Mouse (Mus musculus): ENCODE data around the gene Lima1. TPM values are rescaled to one million over a fixed set of nuclear protein-coding genes. Genes with fewer than 3 reads are reported as not detected.
"Not testable (repeated sequence)": the region's sequence is repeated elsewhere in the genome, so short reads cannot be mapped to it uniquely, and the experiment has no call there.

Lima1 gene
- polyA plus RNA-seq, 1 experiment from 2014 or later: 12.9 TPM

DNA sequence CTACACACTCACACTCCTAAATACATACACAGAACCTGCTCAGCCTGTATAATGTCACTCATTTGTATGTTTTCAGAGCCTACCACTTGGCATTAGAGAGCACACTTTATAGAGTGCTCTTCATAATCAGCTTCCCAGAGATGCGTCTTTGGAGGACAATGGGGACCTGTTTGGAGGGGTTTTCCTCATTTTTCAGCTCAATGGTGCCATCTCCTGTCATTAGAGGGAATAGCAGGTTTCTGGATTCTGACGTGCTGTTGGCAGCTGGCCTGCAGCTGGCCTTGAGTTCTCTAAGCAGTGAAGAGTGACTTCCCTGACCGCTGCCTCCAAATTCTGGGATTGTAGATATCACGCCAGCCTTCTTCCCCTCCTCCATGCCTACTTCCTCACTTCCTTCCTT lies 29.1 kb upstream of the Lima1 start:
- no peaks in the 10 kb centered on the region for H3K27me3 ChIP-seq (replicated peaks; ENCODE audit: control insufficient read depth, insufficient read depth, low read length)
- no peaks in the 10 kb centered on the region for H3K36me3 ChIP-seq (ENCODE audit: control insufficient read depth, insufficient read depth, low read length)
- peak; percentile 71; the same call in 1 of the 2 replicates for ATAC-seq
- no peaks in the 10 kb centered on the region for H3K4me1 ChIP-seq (ENCODE audit: control insufficient read depth, insufficient read depth, low read depth, low read length)
- 8% methylated on average over 4 of the region's 4 CpGs for WGBS
- H3K4me3 ChIP-seq (ENCODE audit: low read length): no peak overlapping the region
- 0 out of 2 replicates have a peak overlapping the region, but pooled peaks have one; percentile 38 for H3K9ac ChIP-seq (ENCODE audit: low read depth, low read length)
- no peak overlapping the region for H3K27ac ChIP-seq (ENCODE audit: low read depth, low read length)
- no peak overlapping the region for H3K4me2 ChIP-seq (ENCODE audit: low read length)
- H3K9me3 ChIP-seq (ENCODE audit: control insufficient read depth, low read length): no peaks in the 10 kb centered on the region

DNA sequence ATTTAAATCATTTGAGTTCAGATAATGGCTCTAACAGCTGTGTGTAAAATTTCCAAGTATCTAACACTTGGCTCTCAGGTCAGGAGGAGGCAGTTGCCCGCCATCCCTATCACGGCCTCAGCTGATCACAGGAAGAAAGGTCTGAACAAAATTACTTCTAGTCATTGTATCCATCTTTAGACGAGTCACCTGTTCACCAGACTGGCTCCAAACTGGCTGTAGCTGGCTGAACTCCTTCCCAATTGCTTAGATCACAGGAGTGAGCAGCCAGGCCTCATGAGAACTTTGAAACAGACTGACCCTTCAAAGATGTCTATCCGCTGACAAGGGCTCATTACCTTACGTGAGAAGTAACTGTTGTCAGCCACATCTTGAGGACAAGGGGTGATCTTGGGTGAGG lies 28.0 kb upstream of the Lima1 start:
- 87% methylated on average over 5 of the region's 5 CpGs for WGBS
- Histone ChIP-seq H3K9ac (ENCODE audit: low read depth, low read length) (no peak overlapping the region), H3K27me3 (replicated peaks; ENCODE audit: control insufficient read depth, insufficient read depth, low read length) (no peaks in the 10 kb centered on the region)

DNA sequence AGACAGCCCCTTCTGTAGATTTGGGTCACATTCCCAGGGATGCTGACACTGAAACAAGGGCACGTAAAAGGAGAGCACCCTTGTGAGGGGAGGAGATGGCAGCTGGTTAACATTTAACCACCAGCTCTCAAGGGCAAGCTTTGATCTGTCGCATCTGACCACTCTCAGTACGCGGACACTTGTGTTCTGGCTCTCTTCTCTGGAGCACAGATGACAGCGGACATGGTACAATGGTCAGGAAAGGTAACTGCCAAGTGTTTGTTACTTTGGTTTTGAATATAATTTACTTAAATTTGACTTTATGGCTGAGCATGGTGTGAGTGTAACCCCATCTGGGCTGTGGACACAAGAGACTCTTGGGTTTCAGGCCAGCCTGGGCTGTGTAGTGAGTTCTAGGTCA lies 27.5 kb upstream of the Lima1 start:
- Histone ChIP-seq H3K9me3 (ENCODE audit: control insufficient read depth, low read length) (no peaks in the 10 kb centered on the region), H3K9ac (ENCODE audit: low read depth, low read length) (no peak overlapping the region), H3K27me3 (replicated peaks; ENCODE audit: control insufficient read depth, insufficient read depth, low read length) (no peaks in the 10 kb centered on the region), H3K4me2 (ENCODE audit: low read length) (no peak overlapping the region), H3K4me3 (ENCODE audit: low read length) (no peak overlapping the region), H3K27ac (ENCODE audit: low read depth, low read length) (no peak overlapping the region), H3K4me1 (ENCODE audit: control insufficient read depth, insufficient read depth, low read depth, low read length) (no peaks in the 10 kb centered on the region), H3K36me3 (ENCODE audit: control insufficient read depth, insufficient read depth, low read length) (no peaks in the 10 kb centered on the region)
- 83% methylated on average over 5 of the region's 5 CpGs for WGBS
- ATAC-seq: no peak

More for the DNA sequence above, 28.0 kb upstream of the Lima1 start:
- no peak overlapping the region for H3K4me2 ChIP-seq (ENCODE audit: low read length)
- H3K36me3 ChIP-seq (ENCODE audit: control insufficient read depth, insufficient read depth, low read length): no peaks in the 10 kb centered on the region
- H3K4me3 ChIP-seq (ENCODE audit: low read length): no peak overlapping the region
- no peaks in the 10 kb centered on the region for H3K4me1 ChIP-seq (ENCODE audit: control insufficient read depth, insufficient read depth, low read depth, low read length)
- H3K9me3 ChIP-seq (ENCODE audit: control insufficient read depth, low read length): no peaks in the 10 kb centered on the region
- H3K27ac ChIP-seq (ENCODE audit: low read depth, low read length): no peak overlapping the region
- no peak for ATAC-seq

DNA sequence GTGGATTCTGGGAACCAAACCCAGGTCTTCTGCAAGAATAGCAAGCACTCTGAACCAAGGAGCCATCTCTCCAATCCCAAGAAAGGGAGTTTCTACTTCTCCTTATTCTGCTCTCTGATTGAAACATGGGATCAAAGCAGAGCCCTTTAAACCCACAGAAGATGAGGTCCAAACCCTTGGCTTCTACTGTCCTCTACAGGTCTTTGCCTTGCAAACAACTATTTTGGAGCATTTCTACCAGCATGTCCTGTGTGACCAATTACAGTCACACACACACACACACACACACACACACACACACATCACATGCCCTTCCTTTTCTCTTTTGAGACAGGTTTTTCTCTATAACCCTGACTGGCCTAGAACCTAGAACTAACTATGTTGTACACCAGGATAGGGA lies 21.4 kb upstream of the Lima1 start:
- H3K36me3 ChIP-seq (ENCODE audit: control insufficient read depth, insufficient read depth, low read length): no peaks in the 10 kb centered on the region
- H3K27me3 ChIP-seq (replicated peaks; ENCODE audit: control insufficient read depth, insufficient read depth, low read length): no peaks in the 10 kb centered on the region
- H3K4me1 ChIP-seq (ENCODE audit: control insufficient read depth, insufficient read depth, low read depth, low read length): no peaks in the 10 kb centered on the region
- no peak overlapping the region for H3K4me3 ChIP-seq (ENCODE audit: low read length)
- no peak overlapping the region for H3K4me2 ChIP-seq (ENCODE audit: low read length)
- H3K9me3 ChIP-seq (ENCODE audit: control insufficient read depth, low read length): no peaks in the 10 kb centered on the region
- ATAC-seq: no peak
- H3K9ac ChIP-seq (ENCODE audit: low read depth, low read length): no peak overlapping the region
- no peak overlapping the region for H3K27ac ChIP-seq (ENCODE audit: low read depth, low read length)

DNA sequence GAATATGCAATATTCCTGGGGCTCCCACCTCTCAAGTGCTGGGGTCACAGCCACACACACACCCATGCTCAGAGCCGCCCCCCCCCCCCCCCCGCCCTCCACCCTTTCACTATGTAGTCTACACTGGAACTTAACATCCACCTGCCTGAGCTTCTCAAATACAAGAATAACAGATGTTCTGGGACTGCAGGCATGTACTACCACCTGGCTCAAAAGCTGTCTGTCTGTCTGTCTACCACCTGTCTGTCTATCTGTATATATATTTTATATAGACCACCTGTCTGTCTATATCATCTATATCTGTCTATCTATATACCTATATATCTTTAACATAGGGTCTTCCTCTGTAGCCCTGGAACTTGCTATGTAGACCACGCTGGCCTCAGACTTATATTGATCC lies 16.1 kb upstream of the Lima1 start:
- no peak for ATAC-seq
- Histone ChIP-seq H3K9me3 (ENCODE audit: control insufficient read depth, low read length) (no peaks in the 10 kb centered on the region), H3K36me3 (ENCODE audit: control insufficient read depth, insufficient read depth, low read length) (no peaks in the 10 kb centered on the region), H3K9ac (ENCODE audit: low read depth, low read length) (no peak overlapping the region), H3K4me2 (ENCODE audit: low read length) (no peak overlapping the region), H3K27ac (ENCODE audit: low read depth, low read length) (no peak overlapping the region), H3K4me1 (ENCODE audit: control insufficient read depth, insufficient read depth, low read depth, low read length) (no peaks in the 10 kb centered on the region), H3K27me3 (replicated peaks; ENCODE audit: control insufficient read depth, insufficient read depth, low read length) (no peaks in the 10 kb centered on the region), H3K4me3 (ENCODE audit: low read length) (no peak overlapping the region)
- 77% methylated on average over 2 of the region's 3 CpGs for WGBS

DNA sequence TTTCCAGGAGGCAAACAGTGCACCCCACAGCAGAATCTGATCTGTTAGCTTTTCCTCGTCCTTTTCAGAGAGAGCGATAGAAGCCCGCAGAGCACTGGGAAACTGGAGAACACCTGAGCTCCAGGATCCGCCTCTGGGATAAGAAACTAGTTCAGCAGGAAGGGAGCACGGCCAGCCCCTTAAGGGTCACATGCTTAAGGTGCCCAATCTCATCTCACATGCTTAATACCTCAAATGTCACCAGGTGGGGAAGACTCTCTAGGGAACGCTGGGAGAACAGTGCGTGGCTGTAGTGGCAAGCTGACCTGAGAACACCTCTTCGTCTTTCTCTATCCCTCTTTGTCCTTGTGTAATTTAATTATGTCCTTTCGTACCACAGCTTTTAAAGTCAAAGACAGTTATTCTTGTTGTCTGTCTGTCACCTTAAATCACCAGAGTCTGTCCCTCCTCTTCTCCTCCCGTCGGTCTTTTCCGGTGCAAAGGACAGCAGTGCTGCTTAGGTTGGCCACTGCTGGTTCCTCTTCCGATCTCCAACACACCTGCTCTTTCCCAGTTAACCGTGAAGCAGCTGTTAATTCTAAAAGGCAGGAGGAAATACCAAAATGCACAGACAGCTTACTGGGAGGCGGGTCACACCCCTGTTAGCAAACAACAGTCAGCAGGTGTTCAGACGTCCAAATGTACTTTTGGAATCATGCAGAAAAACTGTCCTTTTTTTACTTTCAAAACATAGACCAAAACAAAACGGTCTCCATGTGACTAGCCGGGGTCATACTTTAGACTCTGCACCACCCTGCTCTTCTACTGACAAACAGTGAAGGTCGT lies 15.4 kb upstream of the Lima1 start:
- Histone ChIP-seq H3K27ac (ENCODE audit: low read depth, low read length) (no peak overlapping the region), H3K4me3 (ENCODE audit: low read length) (no peak overlapping the region), H3K4me1 (ENCODE audit: control insufficient read depth, insufficient read depth, low read depth, low read length) (no peaks in the 10 kb centered on the region), H3K9me3 (ENCODE audit: control insufficient read depth, low read length) (no peaks in the 10 kb centered on the region), H3K4me2 (ENCODE audit: low read length) (no peak overlapping the region), H3K9ac (ENCODE audit: low read depth, low read length) (no peak overlapping the region), H3K36me3 (ENCODE audit: control insufficient read depth, insufficient read depth, low read length) (no peaks in the 10 kb centered on the region), H3K27me3 (replicated peaks; ENCODE audit: control insufficient read depth, insufficient read depth, low read length) (no peaks in the 10 kb centered on the region)
- 58% methylated on average over 19 of the region's 19 CpGs for WGBS
- ATAC-seq: no peak

DNA sequence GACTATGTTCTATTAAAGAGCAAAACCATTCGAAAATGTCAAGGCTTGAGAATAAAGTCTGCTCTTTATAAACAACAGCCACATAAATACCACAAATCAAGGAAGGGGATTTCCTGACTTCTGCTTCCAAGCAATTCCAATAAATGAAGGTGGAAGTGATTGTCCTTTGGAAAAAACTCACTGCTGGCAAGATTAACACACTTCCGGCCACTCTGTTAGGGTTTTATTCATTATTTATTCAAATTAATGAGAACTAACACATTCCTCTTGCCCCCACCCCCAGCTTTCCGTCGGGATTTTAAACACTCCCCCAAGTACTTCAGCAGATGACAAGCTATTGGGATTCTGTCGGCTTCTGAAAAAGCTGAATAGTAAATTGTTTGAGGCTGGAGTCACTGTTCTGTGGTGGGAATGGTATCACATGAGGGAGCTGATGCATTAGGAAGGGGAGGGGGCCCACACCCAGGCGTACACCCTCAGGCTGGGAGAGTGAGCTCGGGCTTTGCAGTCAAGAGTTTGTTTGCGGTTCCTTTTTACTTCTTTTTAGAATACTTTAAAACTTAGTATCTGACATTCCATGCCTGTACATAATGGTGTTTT lies 14.1 kb upstream of the Lima1 start:
- Histone ChIP-seq H3K4me3 (ENCODE audit: low read length) (no peak overlapping the region), H3K27ac (ENCODE audit: low read depth, low read length) (no peak overlapping the region), H3K4me1 (ENCODE audit: control insufficient read depth, insufficient read depth, low read depth, low read length) (no peaks in the 10 kb centered on the region), H3K27me3 (replicated peaks; ENCODE audit: control insufficient read depth, insufficient read depth, low read length) (no peaks in the 10 kb centered on the region), H3K36me3 (ENCODE audit: control insufficient read depth, insufficient read depth, low read length) (no peaks in the 10 kb centered on the region), H3K9ac (ENCODE audit: low read depth, low read length) (no peak overlapping the region), H3K4me2 (ENCODE audit: low read length) (no peak overlapping the region), H3K9me3 (ENCODE audit: control insufficient read depth, low read length) (no peaks in the 10 kb centered on the region)
- no peak for ATAC-seq
- 40% methylated on average over 8 of the region's 8 CpGs for WGBS

DNA sequence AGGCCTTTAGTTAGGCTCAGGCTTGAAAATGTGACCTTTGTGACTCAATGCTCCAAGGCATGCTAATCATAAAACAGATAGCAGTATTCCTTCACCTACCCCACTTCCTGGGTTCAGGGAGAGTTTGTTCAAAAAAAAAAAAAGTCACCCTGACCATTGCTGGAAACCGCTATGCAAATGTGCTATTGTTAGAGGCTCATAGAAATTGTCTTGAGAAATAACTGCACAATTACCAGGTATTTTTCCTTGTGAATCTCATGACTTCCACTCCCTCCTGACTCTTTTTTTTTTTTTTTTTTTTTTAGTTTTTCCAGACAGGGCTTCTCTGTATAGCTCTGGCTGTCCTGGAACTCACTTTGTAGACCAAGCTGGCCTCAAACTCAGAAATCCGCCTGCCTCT lies 11.9 kb upstream of the Lima1 start:
- not testable (repeated sequence) for H3K4me2 ChIP-seq (ENCODE audit: low read length); H3K9me3 ChIP-seq (ENCODE audit: control insufficient read depth, low read length); ATAC-seq; H3K4me3 ChIP-seq (ENCODE audit: low read length); H3K27ac ChIP-seq (ENCODE audit: low read depth, low read length); H3K27me3 ChIP-seq (replicated peaks; ENCODE audit: control insufficient read depth, insufficient read depth, low read length); H3K4me1 ChIP-seq (ENCODE audit: control insufficient read depth, insufficient read depth, low read depth, low read length); H3K9ac ChIP-seq (ENCODE audit: low read depth, low read length); H3K36me3 ChIP-seq (ENCODE audit: control insufficient read depth, insufficient read depth, low read length)
- 96% methylated on average over 2 of the region's 2 CpGs for WGBS

DNA sequence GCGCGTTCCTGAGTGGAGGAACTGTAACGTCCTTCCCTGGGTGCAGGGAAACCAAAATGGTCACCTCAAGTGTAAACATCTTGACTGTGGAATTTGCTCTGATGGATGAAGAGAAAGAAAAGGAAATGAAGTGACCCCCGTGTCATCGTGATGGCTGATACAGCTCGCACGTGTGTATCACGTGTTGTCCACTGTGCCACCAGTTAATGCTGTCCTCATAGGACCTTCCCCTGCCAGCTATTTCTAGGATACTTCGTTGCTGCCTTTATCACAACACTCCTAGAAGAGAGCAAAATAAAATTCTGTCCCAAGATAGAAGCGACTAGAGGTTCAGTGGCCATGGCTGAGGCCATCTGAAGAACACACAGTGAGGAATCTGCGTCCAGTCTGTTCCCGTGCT lies 8.8 kb upstream of the Lima1 start:
- Histone ChIP-seq H3K4me3 (ENCODE audit: low read length) (no peak overlapping the region), H3K4me1 (ENCODE audit: control insufficient read depth, insufficient read depth, low read depth, low read length) (no peaks in the 10 kb centered on the region), H3K27me3 (replicated peaks; ENCODE audit: control insufficient read depth, insufficient read depth, low read length) (no peaks in the 10 kb centered on the region), H3K27ac (ENCODE audit: low read depth, low read length) (no peak overlapping the region), H3K4me2 (ENCODE audit: low read length) (no peak overlapping the region), H3K9me3 (ENCODE audit: control insufficient read depth, low read length) (no peaks in the 10 kb centered on the region), H3K9ac (ENCODE audit: low read depth, low read length) (no peak overlapping the region), H3K36me3 (ENCODE audit: control insufficient read depth, insufficient read depth, low read length) (no peaks in the 10 kb centered on the region)
- no peak for ATAC-seq
- 88% methylated on average over 12 of the region's 12 CpGs for WGBS

All from hindbrain, embryonic 16.5 days (tissue).